Mouse (Mus musculus): ENCODE results near the gene Hcfc1r1. TPM values are rescaled to one million over a fixed set of nuclear protein-coding genes. Genes with fewer than 3 reads are reported as not detected.
A peak's percentile ranks its signal among the peaks of the same experiment; 100 is the strongest.

Hcfc1r1 gene
- polyA plus RNA-seq, 1 experiment from 2014 or later = 152 TPM

GRCm38 (mm10) chr17:23679127-23679835 is 5.9 kb downstream of the Hcfc1r1 start, which contains the start of gene Cldn6:
Gene Cldn6, plus strand, starts transcription at chr17:23679249.
- peak within 1 kb of the TSS; percentile 45 for H3K4me3 ChIP-seq
- H3K27ac ChIP-seq = no peak within 1 kb of the TSS
- WGBS = 4% methylated on average over 38 of the region's 38 CpGs

GRCm38 (mm10) chr17:23680336-23680735 is 6.9 kb downstream of the Hcfc1r1 start:
- Histone ChIP-seq H3K9me3 (no peaks in the 10 kb centered on the region), H3K36me3 (0 out of 2 replicates have a peak, but pooled peaks cover 3% of the 10 kb centered on the region), H3K27me3 (ENCODE audit: insufficient read depth, poor library complexity, severe bottlenecking) (peaks cover 75% of the 10 kb centered on the region), H3K4me3 (0 out of 2 replicates have a peak overlapping the region, but pooled peaks have one; percentile 45), H3K4me1 (peaks cover 45% of the 10 kb centered on the region), H3K27ac (no peak overlapping the region)
- DNase-seq (ENCODE audit: low spot score) = no peak
- WGBS = 65% methylated on average over 9 of the region's 9 CpGs

More at GRCm38 (mm10) chr17:23679127-23679835, 5.9 kb downstream of the Hcfc1r1 start, which contains the start of gene Cldn6:
- peaks cover 52% of the 10 kb centered on the region for H3K4me1 ChIP-seq
- DNase-seq (ENCODE audit: low spot score) = no peak
- H3K36me3 ChIP-seq = 0 out of 2 replicates have a peak, but pooled peaks cover 3% of the 10 kb centered on the region
- peaks cover 71% of the 10 kb centered on the region for H3K27me3 ChIP-seq (ENCODE audit: insufficient read depth, poor library complexity, severe bottlenecking)
- no peaks in the 10 kb centered on the region for H3K9me3 ChIP-seq

DNA sequence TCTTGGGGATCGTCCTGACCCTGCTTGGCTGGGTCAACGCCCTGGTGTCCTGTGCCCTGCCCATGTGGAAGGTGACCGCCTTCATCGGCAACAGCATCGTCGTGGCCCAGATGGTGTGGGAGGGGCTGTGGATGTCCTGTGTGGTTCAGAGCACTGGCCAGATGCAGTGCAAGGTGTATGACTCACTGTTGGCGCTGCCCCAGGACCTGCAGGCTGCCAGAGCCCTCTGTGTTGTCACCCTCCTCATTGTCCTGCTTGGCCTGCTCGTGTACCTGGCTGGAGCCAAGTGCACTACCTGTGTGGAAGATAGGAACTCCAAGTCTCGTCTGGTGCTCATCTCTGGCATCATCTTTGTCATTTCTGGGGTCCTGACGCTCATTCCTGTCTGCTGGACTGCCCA is 7.7 kb downstream of the Hcfc1r1 start:
- H3K4me1 ChIP-seq = peaks cover 37% of the 10 kb centered on the region
- peaks cover 77% of the 10 kb centered on the region for H3K27me3 ChIP-seq (ENCODE audit: insufficient read depth, poor library complexity, severe bottlenecking)
- H3K9me3 ChIP-seq = no peaks in the 10 kb centered on the region
- 59% methylated on average over 10 of the region's 10 CpGs for WGBS
- H3K36me3 ChIP-seq = no peaks in the 10 kb centered on the region
- no peak overlapping the region; the same call in 1 of the 2 replicates for H3K4me3 ChIP-seq
- no peak for DNase-seq (ENCODE audit: low spot score)
- H3K27ac ChIP-seq = no peak overlapping the region

- 49% methylated on average over 4 of the region's 4 CpGs for WGBS
- Histone ChIP-seq H3K36me3 (no peaks in the 10 kb centered on the region), H3K27me3 (ENCODE audit: insufficient read depth, poor library complexity, severe bottlenecking) (peaks cover 77% of the 10 kb centered on the region), H3K4me3 (no peak overlapping the region), H3K9me3 (no peaks in the 10 kb centered on the region), H3K27ac (no peak overlapping the region), H3K4me1 (peaks cover 29% of the 10 kb centered on the region)
- DNase-seq (ENCODE audit: low spot score) = no peak
These were observed 8.7 kb downstream of the Hcfc1r1 start for GRCm38 (mm10) chr17:23682092-23682491.

DNA sequence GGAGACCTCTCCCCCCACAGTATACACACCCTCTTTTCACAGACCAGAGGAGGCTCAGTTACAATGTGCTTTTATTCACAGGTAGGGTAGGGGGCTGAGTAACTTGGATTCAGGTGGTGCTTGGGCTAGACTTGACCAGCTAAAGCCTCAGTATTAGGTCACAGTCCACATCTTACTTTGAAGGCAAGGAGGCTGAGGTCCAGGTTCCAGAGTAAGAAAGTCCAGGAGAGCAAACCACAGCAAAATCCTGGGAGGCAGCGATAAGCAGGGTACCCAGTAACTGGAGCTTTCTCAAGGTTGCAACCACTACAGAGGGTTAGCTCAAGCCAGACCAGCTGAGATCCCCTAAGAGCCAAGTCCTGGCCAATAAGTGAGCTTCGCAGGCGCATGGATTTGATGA is 9.1 kb downstream of the Hcfc1r1 start:
- H3K4me3 ChIP-seq = peak overlapping the region; percentile 3; the same call in 1 of the 2 replicates
- no peaks in the 10 kb centered on the region for H3K9me3 ChIP-seq
- DNase-seq (ENCODE audit: low spot score) = no peak
- no peak overlapping the region for H3K27ac ChIP-seq
- peaks cover 77% of the 10 kb centered on the region for H3K27me3 ChIP-seq (ENCODE audit: insufficient read depth, poor library complexity, severe bottlenecking)
- peaks cover 26% of the 10 kb centered on the region for H3K4me1 ChIP-seq
- whole genome bisulfite sequencing = 54% methylated on average over 3 of the region's 3 CpGs
- no peaks in the 10 kb centered on the region for H3K36me3 ChIP-seq

DNA sequence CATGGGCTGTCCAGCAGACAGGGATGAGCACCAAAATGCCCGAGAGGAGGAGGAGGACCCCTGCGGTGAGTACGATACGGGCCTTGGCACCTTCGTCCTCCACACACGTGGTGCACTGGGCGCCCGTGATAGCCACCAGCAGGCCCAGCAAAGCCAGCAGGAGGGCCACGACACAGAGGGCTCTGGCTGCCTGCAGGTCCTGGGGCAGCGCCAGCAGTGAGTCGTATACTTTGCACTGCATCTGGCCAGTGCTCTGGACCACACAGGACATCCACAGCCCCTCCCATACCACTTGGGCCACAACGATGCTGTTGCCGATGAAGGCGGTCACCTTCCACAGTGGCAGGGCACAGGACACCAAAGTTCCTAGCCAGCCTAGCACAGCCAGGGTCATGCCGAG is 9.8 kb downstream of the Hcfc1r1 start:
- H3K36me3 ChIP-seq = no peaks in the 10 kb centered on the region
- H3K4me3 ChIP-seq = 0 out of 2 replicates have a peak overlapping the region, but pooled peaks have one; percentile 3
- DNase-seq (ENCODE audit: low spot score) = no peak
- peaks cover 76% of the 10 kb centered on the region for H3K27me3 ChIP-seq (ENCODE audit: insufficient read depth, poor library complexity, severe bottlenecking)
- WGBS = 15% methylated on average over 15 of the region's 15 CpGs
- peaks cover 24% of the 10 kb centered on the region for H3K4me1 ChIP-seq
- H3K27ac ChIP-seq = no peak overlapping the region
- H3K9me3 ChIP-seq = no peaks in the 10 kb centered on the region

DNA sequence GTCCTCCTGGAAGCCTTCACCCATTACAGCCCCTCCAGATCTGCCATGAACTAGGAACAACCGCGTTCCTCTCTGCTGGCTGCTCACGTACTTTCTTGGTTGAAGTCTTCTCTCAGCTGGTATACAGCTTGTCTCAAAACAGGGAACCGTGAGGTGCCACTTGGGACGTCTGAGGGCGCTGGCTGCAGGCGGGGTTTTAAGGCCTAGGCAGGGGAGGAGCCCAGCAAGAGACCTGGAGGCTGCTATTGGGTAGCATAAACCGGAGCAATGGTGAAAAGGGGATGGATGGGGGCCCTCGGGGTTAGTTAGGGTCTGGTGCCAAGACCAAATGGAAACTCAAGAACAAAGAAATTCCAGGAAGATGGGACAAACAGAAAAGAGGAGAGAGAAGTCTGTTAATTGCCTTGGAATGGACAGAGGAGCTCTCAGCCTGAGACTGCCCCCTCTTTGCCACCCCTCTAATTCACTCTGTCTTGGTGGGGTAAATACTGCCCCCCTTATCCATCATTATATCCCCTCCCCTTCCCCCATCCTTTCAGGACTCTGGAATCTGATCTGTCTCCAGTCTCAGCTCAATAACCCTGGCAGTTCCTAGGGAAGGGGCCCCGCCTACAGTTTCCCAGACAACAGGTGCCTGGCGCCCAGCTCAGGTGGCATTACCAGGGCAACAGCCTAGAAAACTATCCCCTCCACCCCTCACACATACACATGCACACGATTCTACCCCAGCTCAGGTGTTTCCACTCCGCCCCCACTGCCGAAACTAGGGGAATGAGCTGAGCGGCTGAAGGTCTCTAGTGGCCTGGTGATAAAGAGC is 10.7 kb downstream of the Hcfc1r1 start, which contains the start of gene Cldn9:
TSS of gene Cldn9 (minus strand) at position 171 of the 817 bp plus-strand sequence.
- Histone ChIP-seq H3K4me3 (peak within 1 kb of the TSS; percentile 3; the same call in 1 of the 2 replicates), H3K27ac (no peak within 1 kb of the TSS), H3K27me3 (ENCODE audit: insufficient read depth, poor library complexity, severe bottlenecking) (peaks cover 67% of the 10 kb centered on the region), H3K4me1 (peaks cover 24% of the 10 kb centered on the region), H3K36me3 (no peaks in the 10 kb centered on the region), H3K9me3 (no peaks in the 10 kb centered on the region)
- DNase-seq (ENCODE audit: low spot score) = no peak
- WGBS = 18% methylated on average over 15 of the region's 15 CpGs

DNA sequence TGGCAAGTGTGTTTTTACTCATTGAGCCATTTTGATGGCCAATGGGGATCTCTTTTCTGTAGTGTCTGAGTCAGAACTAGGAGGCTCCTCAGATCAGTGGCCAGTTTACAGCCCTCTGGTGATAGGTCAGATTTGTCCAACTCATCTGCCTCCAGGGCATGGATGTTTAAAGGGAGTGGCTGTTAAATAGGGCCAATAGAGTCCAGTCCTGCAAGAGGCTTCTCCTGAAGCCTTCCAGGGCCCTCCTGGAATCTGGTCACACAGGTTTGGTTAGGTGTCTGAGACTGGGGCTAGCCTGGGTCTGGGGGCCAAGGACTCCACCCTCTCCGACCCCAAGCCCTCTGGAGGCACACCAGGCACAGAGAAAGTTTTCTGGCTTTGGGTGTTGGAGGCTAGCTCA is 21.1 kb downstream of the Hcfc1r1 start:
- no peaks in the 10 kb centered on the region for H3K9me3 ChIP-seq
- 61% methylated on average over 1 of the region's 1 CpGs for WGBS
- H3K36me3 ChIP-seq = no peaks in the 10 kb centered on the region
- H3K4me3 ChIP-seq = no peak overlapping the region
- peaks cover 13% of the 10 kb centered on the region for H3K4me1 ChIP-seq
- peaks cover 58% of the 10 kb centered on the region for H3K27me3 ChIP-seq (ENCODE audit: insufficient read depth, poor library complexity, severe bottlenecking)
- DNase-seq (ENCODE audit: low spot score) = no peak
- no peak overlapping the region for H3K27ac ChIP-seq

DNA sequence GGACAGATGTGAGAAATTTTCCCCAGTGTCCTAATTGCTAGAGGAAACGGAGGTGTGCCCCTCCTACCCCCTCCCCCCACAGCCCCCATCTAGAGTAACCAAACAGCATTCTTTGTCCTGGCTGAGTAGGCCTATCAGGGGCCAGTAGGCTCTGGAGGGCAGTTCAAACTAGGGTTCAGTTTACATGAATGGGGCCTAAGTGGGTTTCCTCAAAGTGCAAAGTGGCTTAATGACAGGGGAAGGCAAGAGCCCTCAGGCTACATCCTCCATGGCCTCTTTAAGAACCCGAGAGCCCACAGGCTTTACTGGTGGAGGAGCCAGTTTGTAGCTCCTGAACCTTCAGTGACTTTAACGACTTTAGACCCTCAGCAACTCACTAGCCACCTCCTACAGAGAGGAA is 22.4 kb downstream of the Hcfc1r1 start:
- DNase-seq (ENCODE audit: low spot score) = no peak
- peaks cover 71% of the 10 kb centered on the region for H3K27me3 ChIP-seq (ENCODE audit: insufficient read depth, poor library complexity, severe bottlenecking)
- H3K36me3 ChIP-seq = no peaks in the 10 kb centered on the region
- H3K9me3 ChIP-seq = no peaks in the 10 kb centered on the region
- no peak overlapping the region for H3K27ac ChIP-seq
- H3K4me3 ChIP-seq = no peak overlapping the region
- WGBS = 9% methylated on average over 3 of the region's 3 CpGs
- peaks cover 17% of the 10 kb centered on the region for H3K4me1 ChIP-seq

DNA sequence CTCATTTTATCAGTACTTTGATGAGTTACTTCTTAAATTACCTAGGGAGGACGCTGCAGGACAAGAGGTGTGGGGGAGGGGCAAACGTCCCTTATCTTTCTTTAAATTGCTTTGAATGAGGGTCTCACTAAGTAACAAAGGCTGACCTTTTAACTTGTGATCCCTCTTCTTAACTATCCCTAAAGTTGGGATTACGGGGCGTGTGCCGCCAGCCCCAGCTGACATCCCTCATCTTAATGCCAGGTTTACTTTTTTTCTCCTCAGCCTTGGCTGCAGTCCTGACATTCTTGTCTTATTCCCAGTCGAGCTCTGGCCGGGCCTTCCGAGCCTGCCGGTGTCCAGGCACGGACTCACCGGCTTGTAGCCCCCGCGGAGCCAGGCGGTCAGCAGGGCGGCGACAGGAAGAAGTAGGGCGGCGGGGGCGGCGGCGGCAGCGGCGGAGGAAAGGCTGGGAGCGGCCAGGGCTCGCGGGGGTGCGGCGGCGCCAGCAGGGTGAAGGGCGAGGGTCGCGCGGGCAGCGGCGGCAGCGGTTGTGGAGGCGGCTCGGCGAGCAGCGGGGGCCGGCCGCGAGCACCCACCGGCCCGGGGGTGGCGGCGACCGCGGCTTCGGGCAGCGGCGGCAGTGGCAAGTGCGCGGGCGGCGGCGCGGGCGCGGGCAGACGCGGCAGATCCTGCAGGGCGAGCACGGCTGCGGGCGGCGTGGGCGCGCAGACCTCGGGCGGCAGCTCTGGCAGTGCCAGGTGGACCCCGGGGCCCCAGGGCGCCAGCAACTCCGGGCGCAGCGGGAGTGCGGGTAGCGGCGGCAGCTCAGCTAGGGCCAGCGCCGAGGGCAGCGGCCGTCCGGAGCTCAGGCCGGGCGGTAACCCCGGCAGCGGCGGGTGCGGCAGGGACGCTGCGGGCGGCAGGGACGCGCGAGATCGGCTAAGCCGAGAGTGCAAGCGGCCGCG is 26.0 kb downstream of the Hcfc1r1 start:
- no peak for DNase-seq (ENCODE audit: low spot score)

GRCm38 (mm10) chr17:23700079-23700478 is 26.7 kb downstream of the Hcfc1r1 start:
- Histone ChIP-seq H3K9me3 (no peaks in the 10 kb centered on the region), H3K27ac (peak overlapping the region; percentile 69), H3K4me3 (peak overlapping the region; percentile 82), H3K36me3 (no peaks in the 10 kb centered on the region), H3K4me1 (peaks cover 17% of the 10 kb centered on the region), H3K27me3 (ENCODE audit: insufficient read depth, poor library complexity, severe bottlenecking) (peaks cover 76% of the 10 kb centered on the region)
- under 1% methylated on average over 27 of the region's 28 CpGs for WGBS
- peak; percentile 96 for DNase-seq (ENCODE audit: low spot score)

More for the DNA sequence above, 26.0 kb downstream of the Hcfc1r1 start:
- Histone ChIP-seq H3K27ac (peak overlapping the region; percentile 69), H3K4me1 (peaks cover 17% of the 10 kb centered on the region), H3K4me3 (peak overlapping the region; percentile 82), H3K27me3 (ENCODE audit: insufficient read depth, poor library complexity, severe bottlenecking) (peaks cover 79% of the 10 kb centered on the region), H3K9me3 (no peaks in the 10 kb centered on the region), H3K36me3 (no peaks in the 10 kb centered on the region)
- WGBS = 2% methylated on average over 94 of the region's 101 CpGs

GRCm38 (mm10) chr17:23703301-23703700 is 29.9 kb downstream of the Hcfc1r1 start:
- H3K4me3 ChIP-seq = no peak overlapping the region
- WGBS = 82% methylated on average over 9 of the region's 9 CpGs
- no peaks in the 10 kb centered on the region for H3K9me3 ChIP-seq
- peaks cover 79% of the 10 kb centered on the region for H3K27me3 ChIP-seq (ENCODE audit: insufficient read depth, poor library complexity, severe bottlenecking)
- no peak for DNase-seq (ENCODE audit: low spot score)
- peaks cover 11% of the 10 kb centered on the region for H3K4me1 ChIP-seq
- no peaks in the 10 kb centered on the region for H3K36me3 ChIP-seq
- no peak overlapping the region for H3K27ac ChIP-seq
